ENCODE assay signal across 8 mouse cellular contexts in genomic region chr6:31011407-31012020, GRCm38 (mm10). TPM values are rescaled to one million over a fixed set of nuclear protein-coding genes. Genes with fewer than 3 reads are reported as not detected.
DNase-seq lines count a peak whose midpoint lies in the region; ATAC-seq and TF ChIP-seq lines count a peak whose summit lies in the region.

No protein-coding gene starts in this region.

- H3K36me3 ChIP-seq in forebrain, postnatal 0 days (ENCODE audit: insufficient read depth) = no peaks in the 10 kb centered on the region

- H3K4me3 ChIP-seq in forebrain, postnatal 0 days (ENCODE audit: low read depth, low read length) = no peak overlapping the region

- peak; percentile 26 to 65 for DNase-seq in cerebellum, postnatal 25 days
- DNase-seq in 3T3-L1 (ENCODE audit: low read depth, low spot score) = peak; percentile 62
- DNase-seq in forebrain, postnatal 0 days = peak; percentile 63
- peak; percentile 97 for DNase-seq in heart, postnatal 4 days
- DNase-seq in lung, adult 18-20 months = peak; percentile 46 to 61
- no peak for DNase-seq in spleen, postnatal 4 days (ENCODE audit: low spot score in 2 of 2)

- H3K4me1 ChIP-seq in forebrain, postnatal 0 days (ENCODE audit: insufficient read depth) = 0 out of 2 replicates have a peak, but pooled peaks cover 7% of the 10 kb centered on the region

- 24% methylated on average over 4 of the region's 4 CpGs for WGBS in forebrain, postnatal 0 days

- no peaks in the 10 kb centered on the region for H3K27me3 ChIP-seq in forebrain, postnatal 0 days (ENCODE audit: insufficient read depth, low read length)

- ATAC-seq in cerebellum, adult (ENCODE audit: insufficient number of reproducible peaks, low FRiP score, low TSS enrichment) = no peak
- ATAC-seq in forebrain, postnatal 0 days = no peak
- ATAC-seq in CD4-positive, CD25-positive, alpha-beta regulatory T cell, adult 4 months = no peak

- no peaks in the 10 kb centered on the region for H3K9me3 ChIP-seq in forebrain, postnatal 0 days (ENCODE audit: low read length)

- TF ChIP-seq CTCF in forebrain, postnatal 0 days (IDR thresholded peaks at IDR 0.05; ENCODE audit: low read depth) = no peak

- H3K9ac ChIP-seq in forebrain, postnatal 0 days = no peak overlapping the region

- H3K27ac ChIP-seq in forebrain, postnatal 0 days (ENCODE audit: low read depth, low read length) = no peak overlapping the region

- no peak overlapping the region for H3K4me2 ChIP-seq in forebrain, postnatal 0 days (ENCODE audit: low read depth)

RNA-seq across cellular contexts. Expression of gene Klf14, which starts 52.6 kb away (rescaled TPM):
- 0.54 and 0.95 TPM in 2 replicates for total RNA-seq in forebrain, postnatal 0 days (2014; rRNA removed)
- 0.45 and 0.76 TPM in 2 replicates for polyA plus RNA-seq in forebrain, postnatal 0 days (2015; fragmentation: Nextera tagmentation; extraction: Ambion mirVana)
- total RNA-seq in heart, postnatal 4 days (2021) = 1 to 10 TPM; 2.1 to 2.2 TPM
- polyA plus RNA-seq in CD4-positive, CD25-positive, alpha-beta regulatory T cell, adult 4 months (2017; shearing (Covaris generic)) = under 1 TPM in 1 of 2 experiments, not detected in 1; 0.17 TPM

Comparison
In these comparisons a context has a peak if more than half of its experiments do, and no peak if none do; other contexts are left out.
1. DNase-seq: peak in cerebellum, postnatal 25 days (2 of 2), 3T3-L1 (single experiment), forebrain, postnatal 0 days (single experiment), heart, postnatal 4 days (single experiment) and lung, adult 18-20 months (2 of 2); none in spleen, postnatal 4 days (0 of 2).